Mouse (Mus musculus) forebrain, embryonic 11.5 days (tissue): ENCODE results near the gene Rassf1. TPM values are rescaled to one million over a fixed set of nuclear protein-coding genes. Genes with fewer than 3 reads are reported as not detected.

Experiments
- ATAC-seq: fragments of 200-750 bp; cut with Nextera tagmentation; replicated peaks from 2 replicates; pipeline ENCODE4 v1.8.0; 2017; ENCODE audit warnings: moderate TSS enrichment; ENCODE audit not compliant: low FRiP score
- DNase-seq: peaks from one replicate; pipeline ENCODE4 v3.0.0-alpha.2; 2017; ENCODE audit warnings: low spot score
- H3K27ac ChIP-seq: fragments of 300-500 bp; sonication (generic); 2 replicates; pipeline ENCODE4 v1.5.1; 2014; ENCODE audit warnings: low read depth, low read length
- H3K27me3 ChIP-seq: fragments of 300-500 bp; sonication (generic); 2 replicates; pipeline ENCODE4 v1.6.1; 2014; ENCODE audit warnings: mild to moderate bottlenecking, low read length, mixed read lengths; ENCODE audit not compliant: control insufficient read depth, insufficient read depth
- H3K36me3 ChIP-seq: fragments of 300-500 bp; sonication (generic); 2 replicates; pipeline ENCODE4 v1.6.1; 2014; ENCODE audit warnings: mild to moderate bottlenecking, low read length, moderate library complexity, mixed read lengths; ENCODE audit not compliant: control insufficient read depth, insufficient read depth
- H3K4me1 ChIP-seq: fragments of 300-500 bp; sonication (generic); replicated peaks from 2 replicates; pipeline ENCODE4 v1.6.1; 2014; ENCODE audit warnings: low read length, mixed read lengths; ENCODE audit not compliant: control insufficient read depth, insufficient read depth
- H3K4me2 ChIP-seq: fragments of 300-500 bp; sonication (generic); 2 replicates; pipeline ENCODE4 v1.6.1; 2014; ENCODE audit warnings: low read depth, mild to moderate bottlenecking, low read length, moderate library complexity, mixed read lengths; ENCODE audit not compliant: severe bottlenecking
- H3K4me3 ChIP-seq: fragments of 300-500 bp; sonication (generic); 2 replicates; pipeline ENCODE4 v1.5.1; 2014; ENCODE audit warnings: low read depth, low read length
- H3K9ac ChIP-seq: fragments of 300-500 bp; sonication (generic); 2 replicates; pipeline ENCODE4 v1.6.1; 2014; ENCODE audit warnings: low read length
- H3K9me3 ChIP-seq: fragments of 300-500 bp; sonication (generic); 2 replicates; pipeline ENCODE4 v1.6.1; 2016; ENCODE audit warnings: low read length, mixed read lengths; ENCODE audit not compliant: control insufficient read depth
- WGBS: fragments of 180-500 bp; shearing (Covaris S2); extraction: QIAGEN DNeasy Blood & Tissue Kit; methylation state at CpG from one replicate; pipeline ENCODE4 v1.1.7; 2014; 5-methylcytosine and 5-hydroxymethylcytosine counted together
- polyA plus RNA-seq: library from polyadenylated mRNA; unstranded; fragments of >200 nt; fragmentation: Nextera tagmentation; extraction: Ambion mirVana; gene quantifications from 2 replicates; pipeline ENCODE4 v1.2.1, GENCODE M21; 2014

Gene Rassf1
- polyA plus RNA-seq, 1 experiment from 2014 or later: 48.2 TPM

DNA sequence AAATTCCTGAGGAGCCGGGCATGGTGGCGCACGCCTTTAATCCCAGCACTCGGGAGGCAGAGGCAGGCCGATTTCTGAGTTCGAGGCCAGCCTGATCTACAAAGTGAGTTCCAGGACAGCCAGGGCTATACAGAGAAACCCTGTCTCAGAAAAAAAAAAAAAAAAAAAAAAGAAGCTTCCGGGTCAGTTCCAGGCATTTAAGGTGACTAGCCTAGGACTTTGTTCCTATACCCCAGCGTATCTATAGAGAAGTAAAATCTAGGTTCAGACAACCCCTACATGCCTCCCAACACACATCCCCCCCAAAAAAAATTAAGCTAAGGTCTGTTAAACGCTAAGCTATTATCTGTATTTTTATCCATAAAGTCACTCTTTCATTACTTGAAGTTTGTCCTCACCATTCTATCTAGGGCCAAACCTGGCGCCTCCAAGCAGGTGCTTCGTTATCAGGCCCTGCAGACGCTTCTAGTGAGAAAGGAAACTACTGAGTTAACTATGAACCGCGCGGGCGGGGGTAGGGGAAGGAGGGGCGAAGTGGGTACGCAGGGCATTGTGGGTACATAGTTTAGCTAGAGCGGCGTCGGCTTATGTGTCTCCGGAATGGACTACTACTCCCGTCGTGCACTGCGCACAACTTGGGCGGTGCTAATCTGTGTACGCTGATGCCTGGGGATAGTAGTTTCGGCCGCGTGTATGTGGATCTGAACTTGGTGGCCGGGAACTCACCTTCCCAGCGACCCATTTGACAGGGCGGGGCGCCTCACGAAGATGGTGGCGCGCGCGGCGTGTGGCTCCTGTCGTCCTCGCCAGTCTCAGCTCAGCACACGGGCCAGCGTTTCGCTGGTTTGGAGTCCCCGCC, 35.8 kb downstream of the Rassf1 start, which contains the start of gene Ifrd2:
TSS of gene Ifrd2 (plus strand) at position 669 of the 859 bp plus-strand sequence.
- peaks cover 3% of the 10 kb centered on the region; the same call in 1 of the 2 replicates for H3K36me3 ChIP-seq
- peak within 1 kb of the TSS; percentile 64 for H3K4me3 ChIP-seq
- H3K9ac ChIP-seq: peak within 1 kb of the TSS; percentile 68
- DNase-seq (peak; percentile 97), ATAC-seq (peak; percentile 98)
- no peaks in the 10 kb centered on the region for H3K27me3 ChIP-seq
- 13% methylated on average over 46 of the region's 46 CpGs for WGBS
- H3K4me2 ChIP-seq: peak within 1 kb of the TSS; percentile 86
- no peak within 1 kb of the TSS for H3K27ac ChIP-seq
- H3K4me1 ChIP-seq: peaks cover 3% of the 10 kb centered on the region; the same call in 1 of the 2 replicates
- no peaks in the 10 kb centered on the region for H3K9me3 ChIP-seq

DNA sequence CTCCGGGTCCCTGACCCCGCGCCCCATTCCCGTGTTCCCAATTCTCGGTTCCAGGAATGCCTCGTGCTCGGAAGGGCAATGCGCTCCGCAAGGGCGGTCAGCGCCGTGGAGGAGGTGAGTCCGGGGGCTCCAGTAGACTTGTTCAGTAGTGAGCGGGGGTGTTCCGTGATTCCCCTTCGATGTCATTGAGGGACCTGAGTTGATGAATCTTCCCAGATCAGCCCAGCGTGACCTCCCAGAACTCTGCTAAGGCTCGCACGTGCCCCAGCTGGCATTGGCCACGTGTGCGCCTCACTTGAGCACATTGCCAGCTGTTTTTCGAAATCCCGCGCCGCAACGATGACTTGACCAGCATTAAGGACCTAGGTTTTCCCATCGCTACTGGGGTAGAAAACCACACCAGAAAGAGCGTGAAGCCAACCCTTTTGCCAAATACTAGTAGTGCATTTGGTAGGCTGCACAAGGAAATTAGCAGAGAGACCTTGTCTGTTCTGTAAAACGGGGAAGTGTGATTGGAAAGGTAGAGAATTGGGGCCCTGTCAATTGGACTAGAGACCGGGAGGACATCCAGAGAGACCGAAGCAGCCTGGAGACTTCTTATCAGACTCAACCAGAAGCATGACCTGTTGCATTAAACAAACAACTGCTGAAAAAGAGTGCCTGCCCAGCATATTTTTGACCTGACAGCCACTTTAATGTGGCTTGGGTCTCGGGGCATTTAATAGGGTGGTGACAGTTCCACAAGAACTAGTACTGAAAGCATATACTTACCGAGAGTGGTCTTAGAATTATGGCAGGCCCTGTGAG, 36.7 kb downstream of the Rassf1 start:
- Histone ChIP-seq H3K4me2 (peak overlapping the region; percentile 86), H3K4me3 (peak overlapping the region; percentile 64), H3K4me1 (peaks cover 3% of the 10 kb centered on the region; the same call in 1 of the 2 replicates), H3K27ac (no peak overlapping the region), H3K36me3 (peaks cover 3% of the 10 kb centered on the region; the same call in 1 of the 2 replicates), H3K27me3 (no peaks in the 10 kb centered on the region), H3K9me3 (no peaks in the 10 kb centered on the region), H3K9ac (peak overlapping the region; percentile 68)
- DNase-seq: no peak
- 5% methylated on average over 33 of the region's 33 CpGs for WGBS
- ATAC-seq: no peak

DNA sequence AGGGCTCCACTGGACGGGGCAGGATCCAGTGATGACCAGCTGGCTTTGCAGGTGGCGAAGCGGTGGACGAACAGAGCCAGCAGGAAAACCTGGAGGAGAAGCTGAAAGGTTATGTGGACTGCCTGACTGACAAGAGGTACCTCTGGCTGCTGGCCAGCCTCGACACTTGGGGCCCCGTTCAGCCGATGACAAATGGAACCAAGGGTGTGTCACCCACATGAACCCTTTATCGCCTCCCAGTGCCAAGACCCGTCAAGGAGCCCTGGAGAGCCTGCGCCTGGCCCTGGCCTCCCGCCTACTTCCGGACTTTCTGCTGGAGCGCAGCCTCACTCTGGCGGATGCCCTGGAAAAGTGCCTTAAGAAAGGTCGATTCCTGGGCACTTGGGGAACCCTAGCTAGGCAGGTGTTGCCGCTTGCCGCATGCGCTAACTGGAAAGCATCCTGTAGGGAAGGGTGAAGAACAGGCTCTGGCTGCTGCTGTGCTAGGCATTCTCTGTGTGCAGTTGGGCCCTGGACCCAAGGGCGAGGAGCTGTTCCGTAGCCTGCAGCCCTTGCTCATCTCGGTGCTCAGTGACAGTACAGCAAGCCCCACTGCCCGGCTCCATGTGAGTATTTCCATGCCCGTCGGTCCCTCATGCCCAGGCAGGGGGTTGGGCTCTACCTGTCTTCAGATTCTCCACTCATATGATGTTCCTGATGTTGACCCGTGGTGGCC, 38.9 kb downstream of the Rassf1 start:
- H3K36me3 ChIP-seq: peaks cover 3% of the 10 kb centered on the region; the same call in 1 of the 2 replicates
- H3K27me3 ChIP-seq: no peaks in the 10 kb centered on the region
- peaks cover 3% of the 10 kb centered on the region; the same call in 1 of the 2 replicates for H3K4me1 ChIP-seq
- H3K9ac ChIP-seq: no peak overlapping the region
- DNase-seq (no peak), ATAC-seq (no peak)
- H3K4me2 ChIP-seq: no peak overlapping the region
- no peaks in the 10 kb centered on the region for H3K9me3 ChIP-seq
- H3K27ac ChIP-seq: no peak overlapping the region
- H3K4me3 ChIP-seq: no peak overlapping the region
- WGBS: 93% methylated on average over 25 of the region's 25 CpGs

DNA sequence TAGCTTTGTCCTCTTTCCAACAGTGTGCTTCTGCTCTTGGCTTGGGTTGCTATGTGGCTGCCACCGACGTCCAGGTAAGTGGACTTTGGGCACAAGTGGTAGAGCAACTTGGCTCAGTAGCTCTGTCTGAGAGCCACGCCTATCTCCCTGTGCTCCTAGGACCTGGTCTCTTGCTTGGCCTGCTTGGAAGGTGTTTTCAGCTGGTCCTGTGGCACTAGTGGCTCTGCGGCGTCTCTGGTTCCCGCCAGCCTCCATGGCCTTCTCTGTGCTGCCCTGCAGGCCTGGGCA, 39.4 kb downstream of the Rassf1 start:
- WGBS: 96% methylated on average over 6 of the region's 6 CpGs
- Histone ChIP-seq H3K4me2 (no peak overlapping the region), H3K4me3 (no peak overlapping the region), H3K9me3 (no peaks in the 10 kb centered on the region), H3K4me1 (peaks cover 3% of the 10 kb centered on the region; the same call in 1 of the 2 replicates), H3K27ac (no peak overlapping the region), H3K36me3 (peaks cover 3% of the 10 kb centered on the region; the same call in 1 of the 2 replicates), H3K9ac (no peak overlapping the region), H3K27me3 (no peaks in the 10 kb centered on the region)
- DNase-seq (no peak), ATAC-seq (no peak)

DNA sequence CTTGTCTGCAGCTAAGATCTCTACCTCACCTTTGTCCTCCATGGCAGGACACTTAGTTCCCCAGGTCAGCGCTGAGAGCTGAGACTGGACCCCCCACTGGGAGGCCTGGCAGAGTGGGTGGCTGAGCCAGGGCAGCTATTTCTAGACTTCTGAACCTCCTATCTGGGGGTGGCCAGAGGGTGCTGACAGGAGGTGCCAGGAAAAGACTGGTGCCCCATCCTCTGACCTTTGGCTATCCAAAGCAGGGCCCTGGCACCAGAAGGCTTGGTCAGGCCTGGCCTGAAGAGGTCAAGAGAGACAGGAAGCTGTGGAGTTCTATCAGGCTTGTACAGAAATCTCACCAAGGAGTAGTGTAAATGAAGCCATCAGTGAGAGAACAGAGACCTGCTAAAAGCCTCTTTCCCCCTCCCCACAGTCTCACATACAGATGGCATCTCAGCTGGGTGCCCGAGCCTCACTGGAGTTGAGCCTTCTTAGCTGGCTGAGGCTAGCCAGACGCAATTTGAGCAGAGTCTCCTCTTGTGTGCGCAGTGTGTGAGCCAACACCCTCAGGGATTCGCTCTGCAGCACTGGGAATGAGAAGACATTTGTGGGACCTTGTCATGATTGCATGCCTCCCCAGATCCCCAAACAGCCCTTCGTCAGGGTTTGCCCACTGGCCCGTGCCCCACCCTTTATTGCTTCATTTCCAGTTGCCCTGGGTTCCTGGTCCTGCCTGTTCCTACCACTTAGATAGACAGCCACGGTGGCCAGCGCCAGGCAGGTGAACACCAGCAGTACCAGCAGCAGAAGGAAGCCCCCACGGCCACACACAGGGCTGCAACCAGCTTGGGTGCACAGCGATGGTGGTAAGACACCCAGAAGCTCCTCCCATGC, 42.0 kb downstream of the Rassf1 start:
- H3K4me1 ChIP-seq: peaks cover 1% of the 10 kb centered on the region; the same call in 1 of the 2 replicates
- H3K27me3 ChIP-seq: no peaks in the 10 kb centered on the region
- no peak overlapping the region for H3K4me3 ChIP-seq
- peaks cover 3% of the 10 kb centered on the region; the same call in 1 of the 2 replicates for H3K36me3 ChIP-seq
- H3K4me2 ChIP-seq: no peak overlapping the region
- DNase-seq (no peak), ATAC-seq (no peak)
- no peak overlapping the region for H3K9ac ChIP-seq
- no peak overlapping the region for H3K27ac ChIP-seq
- H3K9me3 ChIP-seq: no peaks in the 10 kb centered on the region
- WGBS: 83% methylated on average over 11 of the region's 11 CpGs

DNA sequence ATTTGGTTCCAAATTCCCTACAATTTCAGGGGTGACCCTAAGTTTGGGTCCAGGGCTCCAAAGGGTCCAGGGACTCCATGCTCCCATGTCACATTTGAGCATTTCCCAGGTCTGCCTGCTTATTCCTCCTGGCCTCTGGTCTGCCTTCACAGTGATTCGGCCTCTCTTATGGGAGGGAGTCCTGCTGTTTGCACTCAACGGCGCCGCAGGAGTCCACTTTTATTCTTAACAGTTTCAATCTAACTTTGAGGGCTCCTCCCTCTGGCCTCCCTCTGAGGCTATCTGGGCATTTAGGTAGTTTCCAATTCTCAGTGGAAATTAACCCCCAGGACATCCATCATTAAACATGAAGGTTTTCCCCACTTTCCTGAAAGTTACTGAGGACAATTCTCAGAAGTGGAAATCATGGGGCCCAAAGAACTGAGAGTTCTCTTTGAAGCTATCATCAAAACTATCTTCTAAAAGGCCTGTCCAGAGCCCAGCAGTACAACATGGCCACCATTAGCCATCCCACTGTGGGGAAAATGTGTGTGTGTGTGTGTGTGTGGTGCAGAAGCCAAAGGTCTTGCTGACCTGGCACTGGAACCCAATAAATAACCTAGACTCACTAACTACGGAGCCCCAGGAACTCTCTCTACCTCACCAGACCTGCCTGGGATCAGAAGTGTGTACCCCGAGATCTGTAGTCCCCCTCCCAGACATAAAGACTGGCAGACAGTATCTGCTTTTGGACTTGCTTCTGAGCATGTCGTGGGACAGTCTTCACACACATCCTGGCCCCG, 43.1 kb downstream of the Rassf1 start:
- DNase-seq (no peak), ATAC-seq (no peak)
- Histone ChIP-seq H3K27ac (no peak overlapping the region), H3K4me3 (no peak overlapping the region), H3K36me3 (peaks cover 3% of the 10 kb centered on the region; the same call in 1 of the 2 replicates), H3K27me3 (no peaks in the 10 kb centered on the region), H3K9ac (no peak overlapping the region), H3K4me1 (no peaks in the 10 kb centered on the region), H3K9me3 (no peaks in the 10 kb centered on the region), H3K4me2 (no peak overlapping the region)
- 76% methylated on average over 8 of the region's 8 CpGs for WGBS

DNA sequence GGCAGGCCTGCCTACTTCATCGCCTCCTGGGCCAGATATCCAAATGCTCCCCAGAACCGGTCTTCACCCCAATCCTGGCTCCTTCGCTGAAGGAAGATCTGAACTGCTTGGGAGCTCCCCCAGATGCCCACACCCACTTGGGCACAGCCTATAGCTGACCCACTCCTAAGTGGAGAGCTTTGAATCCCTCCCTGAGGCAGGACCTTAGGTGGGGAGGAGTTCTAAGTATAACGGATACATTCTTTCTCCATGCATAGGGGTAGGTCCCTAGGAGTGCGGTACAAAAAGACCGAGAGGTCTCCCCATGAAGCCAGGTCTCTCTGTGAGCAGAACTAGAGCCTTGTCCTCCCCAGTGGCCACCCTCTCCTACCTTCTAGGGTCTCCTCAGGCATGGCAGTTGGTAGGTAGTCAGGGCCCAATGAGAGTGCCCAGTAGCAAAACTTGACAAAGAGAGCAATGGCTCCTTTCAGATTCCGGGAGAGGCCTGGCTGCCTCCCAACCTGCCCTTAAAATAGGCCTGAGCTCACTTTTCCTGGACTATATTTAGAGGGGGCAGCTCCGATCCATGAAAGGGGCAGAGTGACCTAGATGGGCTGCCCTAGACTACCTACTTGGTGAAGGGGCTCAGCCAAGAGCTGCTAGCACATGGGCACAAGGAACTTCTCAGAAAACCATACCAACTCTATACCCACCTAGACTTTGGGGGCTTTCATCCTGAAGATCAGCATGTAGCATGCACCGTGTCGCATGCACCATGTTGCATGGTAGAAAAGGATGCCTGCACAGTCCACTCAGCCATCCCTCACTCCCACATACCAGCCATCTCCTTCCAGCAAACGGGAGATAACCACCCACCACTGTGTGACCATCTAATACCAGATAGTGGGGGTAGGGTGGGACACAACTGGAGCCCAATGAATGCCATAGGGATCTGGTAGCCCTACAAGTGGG, 45.5 kb downstream of the Rassf1 start:
- no peak overlapping the region for H3K4me2 ChIP-seq
- no peak overlapping the region for H3K27ac ChIP-seq
- H3K27me3 ChIP-seq: no peaks in the 10 kb centered on the region
- no peak overlapping the region for H3K9ac ChIP-seq
- no peaks in the 10 kb centered on the region for H3K4me1 ChIP-seq
- DNase-seq (no peak), ATAC-seq (no peak)
- H3K9me3 ChIP-seq: no peaks in the 10 kb centered on the region
- no peak overlapping the region for H3K4me3 ChIP-seq
- H3K36me3 ChIP-seq: no peaks in the 10 kb centered on the region
- WGBS: 94% methylated on average over 11 of the region's 11 CpGs
